Mouse (Mus musculus): Measurements from ENCODE around the gene Unc13d.
"Not testable (repeated sequence)": the region's sequence is repeated elsewhere in the genome, so short reads cannot be mapped to it uniquely, and the experiment has no call there.

Gene Unc13d

GRCm38 (mm10) chr11:116023771-116024355 is 53.9 kb downstream of the Unc13d start:
- in situ Hi-C loops (cut with MboI, MseI) = no loop called here

DNA sequence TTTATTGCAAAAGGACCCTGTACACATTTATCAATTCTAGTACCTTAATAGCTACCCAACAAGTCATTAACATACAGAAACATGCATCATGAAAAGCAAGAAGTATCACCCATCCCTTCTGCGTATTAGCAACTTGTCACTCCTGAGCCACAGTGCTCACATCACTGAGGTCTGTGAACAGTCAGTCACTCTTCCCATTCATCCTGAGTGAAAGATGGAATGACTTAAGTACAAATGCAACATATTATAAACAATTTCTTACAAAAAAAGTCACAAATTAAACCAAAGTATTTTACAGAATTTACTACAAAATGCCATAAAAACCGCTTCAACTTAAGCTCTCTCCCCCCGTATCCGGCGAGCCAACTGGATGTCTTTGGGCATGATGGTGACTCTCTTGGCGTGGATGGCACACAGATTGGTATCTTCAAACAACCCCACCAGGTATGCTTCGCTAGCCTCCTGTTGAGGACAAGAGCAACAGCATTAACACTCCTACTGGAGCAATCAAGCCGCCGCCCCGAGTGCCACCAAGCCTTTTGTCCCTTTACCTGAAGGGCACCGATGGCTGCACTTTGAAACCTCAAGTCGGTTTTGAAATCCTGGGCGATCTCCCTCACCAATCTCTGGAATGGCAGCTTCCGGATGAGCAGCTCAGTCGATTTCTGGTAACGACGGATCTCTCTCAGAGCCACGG is 54.5 kb downstream of the Unc13d start:
- in situ Hi-C loops (cut with MboI, MseI) = not testable (repeated sequence)

DNA sequence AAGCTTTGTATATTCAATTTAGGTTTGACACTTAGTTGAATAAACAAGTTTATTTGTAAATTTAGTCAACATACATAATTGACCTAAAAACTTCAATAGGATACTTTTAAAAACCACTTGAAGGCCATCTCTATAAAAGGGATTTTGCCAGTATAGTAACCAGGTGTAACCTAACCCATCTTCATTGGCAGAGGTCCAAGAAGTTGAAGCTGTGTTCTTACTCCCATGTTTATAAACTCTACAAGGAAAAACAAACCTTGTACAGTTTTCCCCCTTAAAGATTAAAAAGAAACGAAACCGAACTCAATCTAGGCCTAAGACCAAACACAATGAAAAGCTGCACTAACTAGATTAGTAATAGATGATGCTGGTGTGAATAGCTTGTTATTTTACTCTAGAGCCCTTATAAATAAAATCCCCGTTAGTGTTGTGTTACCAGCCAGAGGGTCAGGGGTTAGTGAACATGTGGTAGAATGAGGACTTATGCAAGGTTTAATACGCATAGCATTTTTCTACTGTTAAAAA is 55.4 kb downstream of the Unc13d start:
- in situ Hi-C loops (cut with MboI, MseI) = no loop called here

GRCm38 (mm10) chr11:116021328-116022220 is 56.2 kb downstream of the Unc13d start:
- in situ Hi-C loops (cut with MboI, MseI) = no loop called here

GRCm38 (mm10) chr11:116020519-116020922 is 57.2 kb downstream of the Unc13d start:
- in situ Hi-C loops (cut with MboI, MseI) = no loop called here

DNA sequence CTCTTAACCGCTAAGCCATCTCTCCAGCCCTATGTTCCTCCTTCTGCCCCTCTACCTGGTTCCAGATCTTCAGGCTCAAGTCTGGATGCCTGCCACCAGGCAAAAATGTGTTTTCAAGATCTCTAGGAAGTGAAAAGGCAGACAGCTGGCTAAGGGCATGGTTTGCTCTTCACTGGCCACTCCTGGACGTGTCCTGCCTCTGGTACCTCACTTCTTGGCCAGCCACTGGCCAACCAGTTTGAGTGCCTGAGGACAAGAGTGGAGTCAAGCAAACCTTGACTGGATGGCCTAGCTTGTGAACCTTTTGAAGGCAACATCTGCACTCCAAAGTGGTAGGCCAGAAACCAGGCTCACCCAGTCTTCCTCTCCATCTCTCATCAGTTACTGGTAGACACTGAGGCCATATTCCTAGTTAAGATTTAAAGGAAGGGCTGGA is 57.8 kb downstream of the Unc13d start:
- in situ Hi-C loops (cut with MboI, MseI) = no loop called here

DNA sequence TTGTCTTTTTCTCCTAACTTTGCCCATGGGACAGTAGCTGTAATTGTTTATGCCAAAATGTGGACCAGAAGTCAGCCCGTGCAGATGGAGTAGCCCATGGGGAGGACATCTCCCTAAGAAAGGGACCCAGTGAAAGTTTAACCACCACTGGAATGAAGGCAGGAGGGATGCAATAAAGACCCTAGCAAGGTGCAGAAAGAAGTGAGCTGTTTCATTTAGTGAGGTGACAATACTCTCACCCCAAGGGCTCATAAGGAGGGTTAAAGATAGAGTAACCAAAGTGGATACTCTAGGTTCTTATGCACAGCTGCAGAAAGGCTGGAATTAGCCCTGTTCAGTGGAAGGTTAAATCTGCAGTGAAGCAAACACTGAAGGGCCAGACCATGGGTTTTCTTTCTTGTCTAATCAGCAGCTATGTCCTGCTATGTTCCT is 58.4 kb downstream of the Unc13d start:
- in situ Hi-C loops (cut with MboI, MseI) = no loop called here

GRCm38 (mm10) chr11:116018867-116019266 is 58.9 kb downstream of the Unc13d start:
- in situ Hi-C loops (cut with MboI, MseI) = not testable (repeated sequence)

DNA sequence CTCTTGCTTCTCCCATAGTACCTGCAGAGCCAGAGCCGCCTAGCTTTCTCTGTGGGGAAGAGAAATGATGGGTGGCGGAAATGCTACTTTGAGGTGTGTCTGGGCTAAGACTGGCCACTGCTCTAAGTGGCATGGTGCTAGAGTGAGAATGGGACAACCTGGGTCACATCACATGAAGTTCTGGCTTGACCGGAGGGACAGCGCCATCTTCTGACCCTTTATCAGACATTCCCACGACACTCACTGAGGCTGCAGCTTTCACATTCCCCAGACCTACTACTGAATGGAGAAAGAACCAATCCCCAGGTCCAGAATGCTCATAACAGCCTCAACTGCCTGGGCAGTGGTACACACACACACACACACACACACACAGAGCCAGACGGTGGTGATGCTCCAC is 59.7 kb downstream of the Unc13d start:
- in situ Hi-C loops (cut with MboI, MseI) = no loop called here

- in situ Hi-C loops (cut with MboI, MseI) = loop anchor here (5.0 kb wide), 1 partner anchor 83 kb away; the partner anchor contains the start of genes Recql5 and Sap30bp
Observed at GRCm38 (mm10) chr11:116014821-116015220, 62.9 kb downstream of the Unc13d start.

DNA sequence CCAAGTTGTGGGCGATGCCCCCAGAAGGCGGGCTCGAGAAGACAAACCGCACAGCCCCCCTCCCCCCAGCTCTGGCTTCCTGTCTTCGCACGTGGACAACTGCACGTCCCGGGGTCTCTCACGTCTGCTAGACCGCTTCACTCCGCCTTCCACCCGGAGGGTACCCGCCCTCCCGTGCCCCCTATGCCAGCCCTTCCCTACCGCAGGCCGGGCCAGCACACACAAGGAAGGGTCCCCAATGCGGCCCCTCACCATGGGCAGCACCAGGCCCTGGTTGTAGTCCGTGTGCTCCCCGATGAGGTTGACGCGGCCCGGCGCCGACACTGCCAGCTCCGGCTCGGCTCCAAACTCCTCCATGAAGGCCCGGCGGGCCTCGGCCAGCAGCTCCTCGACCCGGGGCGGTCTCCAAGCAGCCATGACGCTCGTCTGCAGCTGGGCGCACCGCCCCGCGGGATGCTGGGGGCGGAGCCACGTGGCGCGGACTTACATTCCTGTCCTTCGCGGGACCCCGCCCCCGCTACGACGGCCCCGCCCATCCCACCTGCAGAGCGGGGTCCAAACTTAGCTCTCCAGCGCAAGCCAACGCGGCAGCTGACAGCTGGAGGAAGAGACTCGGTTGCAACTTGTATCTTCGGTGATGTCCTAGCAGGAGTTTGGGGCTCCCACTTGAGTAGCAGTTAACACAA is 65.4 kb downstream of the Unc13d start, which contains the start of gene Galk1:
Gene Galk1, minus strand, starts transcription at position 458 of the 686 bp plus-strand sequence.
- in situ Hi-C loops (cut with MboI, MseI) = loop anchor here (5.0 kb wide), 1 partner anchor 80 kb away; the partner anchor contains the start of genes Recql5 and Sap30bp

All from T-helper 2 cell (primary cell).